Mouse (Mus musculus) mature B cell (primary cell): ENCODE measurements around the gene Btbd35f22.
"Not testable (repeated sequence)": the region's sequence is repeated elsewhere in the genome, so short reads cannot be mapped to it uniquely, and the experiment has no call there.

Experiments
- in situ Hi-C: fragments of 300-500 bp; cut with MboI; formaldehyde crosslinking; loops from 2 replicates; pipeline ENCODE4 v1.14.3; 2019

Btbd35f22 gene

DNA sequence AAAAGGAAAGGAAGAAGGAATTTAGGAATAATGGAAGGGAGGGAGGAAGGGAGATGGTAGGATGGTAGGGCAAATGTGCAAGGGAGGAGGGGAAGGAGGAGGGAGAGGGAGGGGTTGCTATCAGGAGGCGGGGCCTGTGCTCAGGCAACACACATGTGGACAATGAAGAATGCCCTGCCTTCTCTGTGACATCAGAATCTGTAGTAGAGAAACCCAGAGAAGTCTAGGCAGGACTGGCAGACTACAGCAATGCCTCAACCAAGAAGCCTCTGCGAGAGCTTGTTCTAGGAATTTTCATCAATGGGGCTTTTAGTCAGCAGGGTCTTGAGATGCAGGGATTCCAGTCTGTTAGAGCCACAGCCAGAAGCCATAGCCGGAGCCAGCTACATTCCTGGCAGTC lies at the start of gene Btbd35f22:
Gene Btbd35f22, plus strand, starts transcription at position 301 of the 400 bp plus-strand sequence.
- in situ Hi-C loops = not testable (repeated sequence)
